Mouse (Mus musculus): Measurements from ENCODE around the gene Trim71. TPM values are rescaled to one million over a fixed set of nuclear protein-coding genes. Genes with fewer than 3 reads are reported as not detected.

Trim71 gene
- polyA plus RNA-seq, 1 experiment from 2014 or later, result 0.32 TPM

GRCm38 (mm10) chr9:114499783-114500515, 64.2 kb downstream of the Trim71 start:
- Histone ChIP-seq H3K9ac (replicated peaks) (no peak overlapping the region), H3K4me1 (replicated peaks) (0 out of 2 replicates have a peak, but pooled peaks cover 2% of the 10 kb centered on the region), H3K4me3 (replicated peaks) (no peak overlapping the region), H3K4me2 (replicated peaks) (no peak overlapping the region), H3K27me3 (peaks cover 3% of the 10 kb centered on the region; the same call in 1 of the 2 replicates), H3K9me3 (no peaks in the 10 kb centered on the region), H3K27ac (no peak overlapping the region), H3K36me3 (no peaks in the 10 kb centered on the region)
- 19% methylated on average over 15 of the region's 15 CpGs for WGBS
- ATAC-seq, result 0 out of 2 replicates have a peak, but pooled peaks have one; percentile 45

DNA sequence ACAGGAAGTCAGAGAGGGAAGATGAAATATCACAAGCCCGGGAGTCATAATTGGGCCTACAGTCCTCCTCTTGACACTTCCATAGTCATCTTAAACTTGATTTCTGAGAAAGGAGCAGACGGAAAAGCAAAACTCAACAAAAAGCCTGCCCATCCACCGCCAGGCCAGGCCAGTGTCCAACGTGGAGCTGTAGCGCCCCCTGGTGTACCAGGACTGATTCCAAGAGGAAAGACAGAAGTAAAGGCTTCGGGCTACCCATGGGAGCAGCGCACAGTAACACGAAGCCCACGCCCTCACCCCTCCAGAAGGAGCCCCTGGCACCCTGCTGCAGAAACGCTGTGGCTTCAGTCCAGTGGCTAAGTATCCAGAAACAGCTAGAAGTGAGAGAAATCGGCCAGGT, 66.0 kb downstream of the Trim71 start:
- Histone ChIP-seq H3K4me1 (replicated peaks) (0 out of 2 replicates have a peak, but pooled peaks cover 2% of the 10 kb centered on the region), H3K27me3 (peaks cover 3% of the 10 kb centered on the region; the same call in 1 of the 2 replicates), H3K9me3 (no peaks in the 10 kb centered on the region), H3K4me3 (replicated peaks) (no peak overlapping the region), H3K9ac (replicated peaks) (no peak overlapping the region), H3K36me3 (no peaks in the 10 kb centered on the region), H3K27ac (no peak overlapping the region), H3K4me2 (replicated peaks) (no peak overlapping the region)
- no peak for ATAC-seq
- 11% methylated on average over 11 of the region's 11 CpGs for WGBS

DNA sequence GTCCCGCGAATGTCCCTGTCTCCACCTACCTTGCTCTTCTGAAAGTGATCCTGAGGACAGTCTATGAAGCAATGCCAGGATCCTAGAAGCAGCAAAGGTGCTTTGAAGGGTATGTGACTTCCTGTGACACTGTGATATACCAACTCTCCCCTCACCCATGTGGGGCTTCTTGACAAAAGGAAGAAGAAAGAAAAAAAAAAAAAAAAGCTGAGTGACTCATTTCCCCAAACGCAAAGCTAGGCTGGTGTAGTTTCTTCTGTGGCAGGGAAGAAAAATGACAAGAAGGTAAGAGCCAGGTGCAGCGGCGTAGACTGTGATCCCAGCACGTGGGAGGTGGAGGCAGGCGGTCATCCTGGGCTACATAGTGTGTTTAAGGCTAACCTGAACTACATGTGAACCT, 67.7 kb downstream of the Trim71 start:
- H3K4me1 ChIP-seq (replicated peaks), result 0 out of 2 replicates have a peak, but pooled peaks cover 2% of the 10 kb centered on the region
- no peak overlapping the region for H3K4me3 ChIP-seq (replicated peaks)
- no peak overlapping the region for H3K4me2 ChIP-seq (replicated peaks)
- H3K9ac ChIP-seq (replicated peaks), result no peak overlapping the region
- 88% methylated on average over 7 of the region's 7 CpGs for WGBS
- ATAC-seq, result no peak
- no peak overlapping the region for H3K27ac ChIP-seq
- no peaks in the 10 kb centered on the region for H3K9me3 ChIP-seq
- peaks cover 3% of the 10 kb centered on the region; the same call in 1 of the 2 replicates for H3K27me3 ChIP-seq
- no peaks in the 10 kb centered on the region for H3K36me3 ChIP-seq

- no peaks in the 10 kb centered on the region for H3K9me3 ChIP-seq
- H3K9ac ChIP-seq (replicated peaks), result no peak overlapping the region
- no peaks in the 10 kb centered on the region for H3K4me1 ChIP-seq (replicated peaks)
- WGBS, result 89% methylated on average over 23 of the region's 23 CpGs
- H3K4me2 ChIP-seq (replicated peaks), result no peak overlapping the region
- ATAC-seq, result no peak
- H3K4me3 ChIP-seq (replicated peaks), result no peak overlapping the region
- H3K36me3 ChIP-seq, result no peaks in the 10 kb centered on the region
- no peaks in the 10 kb centered on the region for H3K27me3 ChIP-seq
- no peak overlapping the region for H3K27ac ChIP-seq
Observed at GRCm38 (mm10) chr9:114487481-114488258, 76.5 kb downstream of the Trim71 start.

- Histone ChIP-seq H3K4me3 (replicated peaks) (no peak overlapping the region), H3K27ac (no peak overlapping the region), H3K9me3 (no peaks in the 10 kb centered on the region), H3K9ac (replicated peaks) (no peak overlapping the region), H3K4me2 (replicated peaks) (no peak overlapping the region), H3K27me3 (no peaks in the 10 kb centered on the region), H3K36me3 (no peaks in the 10 kb centered on the region), H3K4me1 (replicated peaks) (no peaks in the 10 kb centered on the region)
- no peak for ATAC-seq
- 92% methylated on average over 4 of the region's 4 CpGs for WGBS
Observed at GRCm38 (mm10) chr9:114486808-114487207, 77.4 kb downstream of the Trim71 start.

DNA sequence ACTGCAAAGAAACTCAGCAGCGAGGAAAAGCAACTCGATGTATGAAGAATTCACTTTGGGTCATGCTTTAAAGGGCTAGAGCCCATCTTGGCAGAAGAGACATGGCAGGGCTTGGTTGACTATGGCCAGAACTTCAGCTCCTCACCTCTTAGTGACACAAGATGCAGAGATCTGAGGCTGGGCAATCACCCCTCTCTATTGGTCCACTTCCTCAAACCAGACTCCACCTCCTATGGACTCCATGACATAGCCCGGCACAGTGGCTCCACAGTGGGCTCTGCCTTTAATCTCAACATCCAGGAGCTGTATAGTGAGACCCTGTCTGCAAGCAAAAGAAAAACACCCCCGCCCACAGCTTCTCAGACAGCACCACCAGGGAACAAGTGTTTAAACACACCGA, 79.4 kb downstream of the Trim71 start:
- Histone ChIP-seq H3K9ac (replicated peaks) (no peak overlapping the region), H3K4me3 (replicated peaks) (no peak overlapping the region), H3K4me2 (replicated peaks) (no peak overlapping the region), H3K27ac (no peak overlapping the region), H3K27me3 (no peaks in the 10 kb centered on the region), H3K36me3 (no peaks in the 10 kb centered on the region), H3K9me3 (no peaks in the 10 kb centered on the region), H3K4me1 (replicated peaks) (no peaks in the 10 kb centered on the region)
- ATAC-seq, result no peak
- WGBS, result 81% methylated on average over 5 of the region's 5 CpGs

DNA sequence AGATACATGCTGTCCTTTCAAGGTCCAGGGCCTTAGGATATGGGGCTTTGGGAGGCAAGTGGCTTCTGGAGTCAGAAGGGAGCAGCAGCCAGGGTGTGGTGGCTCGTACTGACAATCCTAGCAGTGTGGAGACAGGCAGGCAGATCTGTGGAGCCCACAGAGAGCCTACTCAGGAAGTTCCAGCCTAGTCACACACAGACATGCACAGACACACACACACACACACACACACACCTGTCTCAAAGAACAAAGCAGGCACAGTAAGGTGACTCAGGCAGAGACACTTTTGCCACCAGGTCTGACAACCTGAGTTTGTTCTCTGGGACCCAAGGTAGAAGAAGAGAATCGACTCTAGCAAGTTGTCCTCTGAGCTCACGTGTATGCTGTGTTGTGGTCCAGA, 83.2 kb downstream of the Trim71 start:
- no peak overlapping the region for H3K4me2 ChIP-seq (replicated peaks)
- 80% methylated on average over 3 of the region's 3 CpGs for WGBS
- no peak for ATAC-seq
- no peak overlapping the region for H3K4me3 ChIP-seq (replicated peaks)
- H3K9ac ChIP-seq (replicated peaks), result no peak overlapping the region
- no peaks in the 10 kb centered on the region for H3K9me3 ChIP-seq
- H3K4me1 ChIP-seq (replicated peaks), result no peaks in the 10 kb centered on the region
- no peaks in the 10 kb centered on the region for H3K36me3 ChIP-seq
- no peaks in the 10 kb centered on the region for H3K27me3 ChIP-seq
- H3K27ac ChIP-seq, result no peak overlapping the region

DNA sequence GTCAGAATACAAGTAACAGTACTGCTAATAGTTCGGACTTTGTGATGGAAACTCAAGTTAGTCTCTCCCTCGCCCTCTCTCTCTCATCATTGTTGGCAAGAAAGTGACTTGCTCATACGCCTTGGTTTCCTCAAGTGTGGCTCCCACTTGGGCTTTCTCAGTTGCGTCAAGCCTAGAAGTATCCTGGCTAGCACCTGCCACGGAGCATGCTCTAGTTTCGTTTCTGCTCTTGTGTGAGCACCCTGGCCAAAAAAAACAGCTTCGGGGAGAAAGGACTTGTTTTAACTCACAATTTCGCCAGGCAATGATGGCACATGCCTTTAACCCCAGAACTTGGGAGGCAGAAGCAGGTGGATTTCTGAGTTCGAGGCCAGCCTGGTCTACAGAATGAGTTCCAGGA, 87.2 kb downstream of the Trim71 start:
- H3K4me1 ChIP-seq (replicated peaks), result no peaks in the 10 kb centered on the region
- H3K4me3 ChIP-seq (replicated peaks), result no peak overlapping the region
- no peaks in the 10 kb centered on the region for H3K27me3 ChIP-seq
- no peaks in the 10 kb centered on the region for H3K36me3 ChIP-seq
- ATAC-seq, result no peak
- 93% methylated on average over 9 of the region's 9 CpGs for WGBS
- no peaks in the 10 kb centered on the region for H3K9me3 ChIP-seq
- H3K4me2 ChIP-seq (replicated peaks), result no peak overlapping the region
- no peak overlapping the region for H3K27ac ChIP-seq
- no peak overlapping the region for H3K9ac ChIP-seq (replicated peaks)

DNA sequence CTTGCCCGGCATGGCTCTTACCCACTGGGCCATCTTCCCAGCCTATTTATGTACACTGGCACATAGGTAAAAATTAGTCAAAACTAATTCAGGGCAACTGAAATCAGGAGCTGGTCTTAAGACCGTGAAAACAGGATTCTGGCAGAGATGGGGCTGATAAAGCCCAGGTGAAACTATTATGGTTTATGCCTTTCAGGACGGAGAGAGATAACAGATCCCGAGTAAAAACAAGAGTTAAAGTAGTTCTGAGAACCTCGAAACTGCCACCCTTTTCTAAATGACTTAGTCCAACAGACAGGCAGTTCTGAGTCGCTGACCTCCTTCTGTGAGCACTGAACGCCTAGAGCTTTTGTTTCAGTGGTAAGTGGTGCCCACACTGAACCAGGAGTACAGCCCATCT, 92.3 kb downstream of the Trim71 start:
- 0 out of 2 replicates have a peak, but pooled peaks cover 4% of the 10 kb centered on the region for H3K9me3 ChIP-seq
- no peak overlapping the region for H3K4me2 ChIP-seq (replicated peaks)
- 83% methylated on average over 7 of the region's 7 CpGs for WGBS
- no peak overlapping the region for H3K27ac ChIP-seq
- no peak for ATAC-seq
- no peaks in the 10 kb centered on the region for H3K27me3 ChIP-seq
- no peaks in the 10 kb centered on the region for H3K4me1 ChIP-seq (replicated peaks)
- H3K4me3 ChIP-seq (replicated peaks), result no peak overlapping the region
- peaks cover 3% of the 10 kb centered on the region for H3K36me3 ChIP-seq
- no peak overlapping the region for H3K9ac ChIP-seq (replicated peaks)

- no peak for ATAC-seq
- 0 out of 2 replicates have a peak, but pooled peaks cover 4% of the 10 kb centered on the region for H3K9me3 ChIP-seq
- H3K4me2 ChIP-seq (replicated peaks), result no peak overlapping the region
- H3K27me3 ChIP-seq, result no peaks in the 10 kb centered on the region
- no peak overlapping the region for H3K27ac ChIP-seq
- H3K9ac ChIP-seq (replicated peaks), result no peak overlapping the region
- no peaks in the 10 kb centered on the region for H3K4me1 ChIP-seq (replicated peaks)
- no peak overlapping the region for H3K4me3 ChIP-seq (replicated peaks)
- WGBS, result 96% methylated on average over 4 of the region's 4 CpGs
- peaks cover 26% of the 10 kb centered on the region for H3K36me3 ChIP-seq
Observed at GRCm38 (mm10) chr9:114468701-114469100, 95.5 kb downstream of the Trim71 start.

DNA sequence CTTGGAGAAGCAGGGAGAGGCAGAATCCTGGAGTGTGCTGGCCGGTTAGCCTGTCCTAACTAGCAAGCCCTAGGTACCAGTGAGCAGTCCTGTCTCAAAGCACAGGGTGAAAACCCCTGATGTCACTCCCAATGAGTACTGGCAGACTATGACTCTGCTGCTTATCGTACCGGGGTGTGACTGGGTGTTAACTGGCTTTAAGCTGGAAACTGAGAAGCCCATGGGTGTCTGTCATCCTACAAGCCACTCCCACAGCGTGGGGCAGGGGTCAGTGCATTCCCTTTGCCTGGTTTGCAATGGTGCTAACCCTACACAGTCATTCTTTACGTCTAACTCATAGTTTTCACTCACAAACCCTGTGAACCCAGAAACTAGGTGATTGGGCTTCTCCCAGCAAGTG, 96.0 kb downstream of the Trim71 start:
- Histone ChIP-seq H3K9me3 (0 out of 2 replicates have a peak, but pooled peaks cover 4% of the 10 kb centered on the region), H3K4me1 (replicated peaks) (no peaks in the 10 kb centered on the region), H3K4me3 (replicated peaks) (no peak overlapping the region), H3K9ac (replicated peaks) (no peak overlapping the region), H3K4me2 (replicated peaks) (no peak overlapping the region), H3K36me3 (peaks cover 26% of the 10 kb centered on the region), H3K27me3 (no peaks in the 10 kb centered on the region), H3K27ac (no peak overlapping the region)
- no peak for ATAC-seq
- 86% methylated on average over 5 of the region's 5 CpGs for WGBS

DNA sequence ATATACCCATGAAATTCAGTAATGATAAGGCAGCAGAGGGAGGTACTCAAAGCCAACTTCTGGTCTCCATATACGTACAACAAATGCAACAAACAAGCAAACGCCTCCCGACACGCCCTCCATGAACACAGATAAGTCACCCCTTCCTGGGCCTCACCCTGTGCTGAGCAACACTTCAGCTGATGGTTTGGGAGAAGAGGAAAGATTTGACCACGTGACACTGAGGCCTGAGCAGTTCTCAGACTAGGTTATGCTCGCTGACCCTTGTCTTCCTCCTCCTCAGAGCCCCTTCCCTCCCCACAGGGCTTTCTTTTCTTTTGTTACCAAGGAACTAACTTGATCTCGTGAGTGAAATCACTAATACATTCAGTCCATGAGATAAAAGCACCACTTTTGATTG, 97.3 kb downstream of the Trim71 start:
- H3K4me1 ChIP-seq (replicated peaks), result no peaks in the 10 kb centered on the region
- no peaks in the 10 kb centered on the region for H3K27me3 ChIP-seq
- 0 out of 2 replicates have a peak, but pooled peaks cover 4% of the 10 kb centered on the region for H3K9me3 ChIP-seq
- WGBS, result 55% methylated on average over 7 of the region's 7 CpGs
- no peak overlapping the region for H3K4me2 ChIP-seq (replicated peaks)
- H3K4me3 ChIP-seq (replicated peaks), result no peak overlapping the region
- ATAC-seq, result no peak
- no peak overlapping the region for H3K9ac ChIP-seq (replicated peaks)
- H3K36me3 ChIP-seq, result peaks cover 35% of the 10 kb centered on the region
- H3K27ac ChIP-seq, result no peak overlapping the region
